Mouse (Mus musculus) limb, embryonic 10.5 days (tissue): ENCODE results near the gene Zfp985. TPM values are rescaled to one million over a fixed set of nuclear protein-coding genes. Genes with fewer than 3 reads are reported as not detected.
"Not testable (repeated sequence)": the region's sequence is repeated elsewhere in the genome, so short reads cannot be mapped to it uniquely, and the experiment has no call there.

Source experiments
- DNase-seq: peaks from one replicate; pipeline ENCODE4 v3.0.0-alpha.2; 2017; ENCODE audit warnings: low spot score
- H3K27ac ChIP-seq: fragments of 300-500 bp; sonication (generic); 2 replicates; pipeline ENCODE4 v1.5.1; 2016; ENCODE audit warnings: mild to moderate bottlenecking
- H3K27me3 ChIP-seq: fragments of 300-500 bp; sonication (generic); 2 replicates; pipeline ENCODE4 v1.6.1; 2016; ENCODE audit warnings: low read depth, mild to moderate bottlenecking; ENCODE audit not compliant: poor library complexity, severe bottlenecking
- H3K36me3 ChIP-seq: fragments of 300-500 bp; sonication (generic); 2 replicates; pipeline ENCODE4 v1.6.1; 2016; ENCODE audit warnings: mild to moderate bottlenecking, moderate library complexity
- H3K4me1 ChIP-seq: fragments of 300-500 bp; sonication (generic); 2 replicates; pipeline ENCODE4 v1.6.1; 2016
- H3K4me3 ChIP-seq: fragments of 300-500 bp; sonication (generic); 2 replicates; pipeline ENCODE4 v1.5.1; 2016; ENCODE audit warnings: mild to moderate bottlenecking, moderate library complexity
- H3K9me3 ChIP-seq: fragments of 300-500 bp; sonication (generic); replicated peaks from 2 replicates; pipeline ENCODE4 v1.6.1; 2016; ENCODE audit warnings: mild to moderate bottlenecking
- WGBS: fragments of 180-500 bp; shearing (Covaris S2); methylation state at CpG from one replicate; pipeline ENCODE4 v1.1.7; 2016; 5-methylcytosine and 5-hydroxymethylcytosine counted together
- polyA plus RNA-seq: library from polyadenylated mRNA; unstranded; fragments of >200 nt; fragmentation: Nextera tagmentation; extraction: Ambion mirVana; gene quantifications from 2 replicates; pipeline ENCODE4 v1.2.1, GENCODE M21; 2016

Zfp985 gene
- polyA plus RNA-seq, 1 experiment from 2014 or later = 0.34 TPM

- H3K36me3 ChIP-seq = no peaks in the 10 kb centered on the region
- H3K4me3 ChIP-seq = no peak overlapping the region
- no peaks in the 10 kb centered on the region for H3K27me3 ChIP-seq
- DNase-seq = no peak
- WGBS = 77% methylated on average over 6 of the region's 6 CpGs
- no peak overlapping the region for H3K27ac ChIP-seq
- H3K9me3 ChIP-seq = no peaks in the 10 kb centered on the region
- H3K4me1 ChIP-seq = no peaks in the 10 kb centered on the region
Measured at GRCm38 (mm10) chr4:147565426-147566220, 12.5 kb downstream of the Zfp985 start.

- not testable (repeated sequence) for DNase-seq, H3K27ac ChIP-seq, H3K4me3 ChIP-seq, H3K27me3 ChIP-seq, H3K36me3 ChIP-seq, H3K4me1 ChIP-seq, H3K9me3 ChIP-seq
- WGBS = 87% methylated on average over 8 of the region's 8 CpGs
Measured at GRCm38 (mm10) chr4:147571156-147571555, 18.1 kb downstream of the Zfp985 start.

GRCm38 (mm10) chr4:147579371-147579770, 26.3 kb downstream of the Zfp985 start:
- not testable (repeated sequence) for DNase-seq, H3K27ac ChIP-seq, H3K4me1 ChIP-seq, H3K27me3 ChIP-seq, H3K4me3 ChIP-seq, H3K36me3 ChIP-seq, H3K9me3 ChIP-seq
- 95% methylated on average over 4 of the region's 4 CpGs for WGBS

GRCm38 (mm10) chr4:147586511-147587473, 33.7 kb downstream of the Zfp985 start:
- no peak overlapping the region for H3K27ac ChIP-seq
- H3K4me1 ChIP-seq = no peaks in the 10 kb centered on the region
- H3K27me3 ChIP-seq = no peaks in the 10 kb centered on the region
- no peaks in the 10 kb centered on the region for H3K36me3 ChIP-seq
- peaks cover 5% of the 10 kb centered on the region; the same call in 1 of the 2 replicates for H3K9me3 ChIP-seq
- no peak overlapping the region for H3K4me3 ChIP-seq
- 67% methylated on average over 1 of the region's 1 CpGs for WGBS
- DNase-seq = no peak

GRCm38 (mm10) chr4:147594630-147595029, 41.6 kb downstream of the Zfp985 start:
- WGBS = 85% methylated on average over 3 of the region's 3 CpGs
- H3K27ac ChIP-seq, H3K9me3 ChIP-seq, H3K36me3 ChIP-seq, H3K4me3 ChIP-seq, DNase-seq, H3K27me3 ChIP-seq, H3K4me1 ChIP-seq: not testable (repeated sequence)

- no peak overlapping the region for H3K27ac ChIP-seq
Measured at GRCm38 (mm10) chr4:147597685-147598084, 44.6 kb downstream of the Zfp985 start.

GRCm38 (mm10) chr4:147598831-147599230, 45.8 kb downstream of the Zfp985 start:
- WGBS = 70% methylated on average over 2 of the region's 2 CpGs
- Histone ChIP-seq H3K27me3 (no peaks in the 10 kb centered on the region), H3K4me3 (no peak overlapping the region), H3K9me3 (no peaks in the 10 kb centered on the region), H3K27ac (no peak overlapping the region), H3K36me3 (no peaks in the 10 kb centered on the region), H3K4me1 (no peaks in the 10 kb centered on the region)
- no peak for DNase-seq

More at GRCm38 (mm10) chr4:147597685-147598084, 44.6 kb downstream of the Zfp985 start:
- Histone ChIP-seq H3K27me3 (no peaks in the 10 kb centered on the region), H3K36me3 (no peaks in the 10 kb centered on the region), H3K9me3 (no peaks in the 10 kb centered on the region), H3K4me1 (no peaks in the 10 kb centered on the region), H3K4me3 (no peak overlapping the region)
- 64% methylated on average over 1 of the region's 1 CpGs for WGBS
- DNase-seq = no peak

- Histone ChIP-seq H3K27ac (no peak overlapping the region), H3K4me1 (no peaks in the 10 kb centered on the region), H3K36me3 (no peaks in the 10 kb centered on the region), H3K9me3 (no peaks in the 10 kb centered on the region; the same call in 1 of the 2 replicates), H3K4me3 (no peak overlapping the region), H3K27me3 (no peaks in the 10 kb centered on the region)
- WGBS = 50% methylated on average over 1 of the region's 1 CpGs
- DNase-seq = no peak
Measured at GRCm38 (mm10) chr4:147601881-147602280, 48.8 kb downstream of the Zfp985 start.

- no peaks in the 10 kb centered on the region for H3K4me1 ChIP-seq
- no peaks in the 10 kb centered on the region for H3K27me3 ChIP-seq
- H3K27ac ChIP-seq = no peak overlapping the region
- WGBS = 88% methylated on average over 4 of the region's 4 CpGs
- no peaks in the 10 kb centered on the region for H3K36me3 ChIP-seq
- no peak for DNase-seq
- no peak overlapping the region for H3K4me3 ChIP-seq
- H3K9me3 ChIP-seq = no peaks in the 10 kb centered on the region; the same call in 1 of the 2 replicates
Measured at GRCm38 (mm10) chr4:147603806-147604205, 50.7 kb downstream of the Zfp985 start.

GRCm38 (mm10) chr4:147605521-147605920, 52.4 kb downstream of the Zfp985 start:
- Histone ChIP-seq H3K27me3 (no peaks in the 10 kb centered on the region), H3K27ac (no peak overlapping the region), H3K4me3 (no peak overlapping the region), H3K4me1 (no peaks in the 10 kb centered on the region), H3K9me3 (no peaks in the 10 kb centered on the region; the same call in 1 of the 2 replicates), H3K36me3 (no peaks in the 10 kb centered on the region)
- 80% methylated on average over 4 of the region's 4 CpGs for WGBS
- DNase-seq = no peak

- not testable (repeated sequence) for DNase-seq, H3K4me3 ChIP-seq, H3K36me3 ChIP-seq, H3K27me3 ChIP-seq, H3K27ac ChIP-seq, H3K4me1 ChIP-seq, H3K9me3 ChIP-seq
- 86% methylated on average over 6 of the region's 6 CpGs for WGBS
Measured at GRCm38 (mm10) chr4:147606511-147606910, 53.4 kb downstream of the Zfp985 start.

GRCm38 (mm10) chr4:147633818-147634262, 80.8 kb downstream of the Zfp985 start:
- not testable (repeated sequence) for H3K27me3 ChIP-seq, H3K4me3 ChIP-seq, H3K36me3 ChIP-seq, H3K4me1 ChIP-seq, H3K9me3 ChIP-seq, H3K27ac ChIP-seq, DNase-seq
- WGBS = no CpG with 5 or more reads among the region's 2 CpGs
